Mouse (Mus musculus) ES-Bruce4 (cell line): Measurements from ENCODE around the gene Rap2b. TPM values are rescaled to one million over a fixed set of nuclear protein-coding genes. Genes with fewer than 3 reads are reported as not detected.

Experiments
- H3K27ac ChIP-seq: 2 replicates; pipeline ENCODE4 v1.5.1; 2012; ENCODE audit warnings: low read length, inconsistent platforms; ENCODE audit not compliant: insufficient read depth
- H3K27me3 ChIP-seq: 2 replicates; pipeline ENCODE4 v1.6.1; 2012; ENCODE audit warnings: mild to moderate bottlenecking, low read length, inconsistent platforms; ENCODE audit not compliant: control insufficient read depth, poor library complexity, insufficient read depth, severe bottlenecking
- H3K36me3 ChIP-seq: 2 replicates; pipeline ENCODE4 v1.6.1; 2012; ENCODE audit warnings: inconsistent platforms, mild to moderate bottlenecking, low read length, moderate library complexity; ENCODE audit not compliant: control insufficient read depth, poor library complexity, insufficient read depth, severe bottlenecking
- H3K4me1 ChIP-seq: one replicate; pipeline ENCODE4 v1.8.1; 2011; ENCODE audit warnings: low read length; ENCODE audit not compliant: control insufficient read depth, insufficient read depth
- H3K4me3 ChIP-seq: 2 replicates; pipeline ENCODE4 v1.5.1; 2011; ENCODE audit warnings: low read depth, mild to moderate bottlenecking, low read length
- H3K9ac ChIP-seq: 2 replicates; pipeline ENCODE4 v1.6.1; 2012; ENCODE audit warnings: low read depth, mild to moderate bottlenecking, inconsistent platforms; ENCODE audit not compliant: poor library complexity, severe bottlenecking
- H3K9me3 ChIP-seq: replicated peaks from 2 replicates; pipeline ENCODE4 v1.6.1; 2012; ENCODE audit warnings: mild to moderate bottlenecking, low read length, inconsistent platforms; ENCODE audit not compliant: control insufficient read depth, poor library complexity, insufficient read depth, severe bottlenecking
- CTCF ChIP-seq: IDR thresholded peaks from one replicate; pipeline ENCODE4 v1.8.1; 2011; ENCODE audit warnings: low read depth, low read length
- EP300 ChIP-seq: IDR thresholded peaks from 2 replicates; pipeline ENCODE4 v1.6.1; 2011; ENCODE audit warnings: low read depth, low read length; ENCODE audit not compliant: insufficient read depth
- POLR2A ChIP-seq: IDR thresholded peaks from one replicate; pipeline ENCODE4 v1.8.1; 2011; ENCODE audit warnings: low read length; ENCODE audit not compliant: insufficient read depth
- polyA plus RNA-seq: library from polyadenylated mRNA; stranded (reverse); fragments of >200 nt; gene quantifications from 2 replicates; pipeline ENCODE4 v1.2.4, GENCODE M21; 2011; ENCODE audit warnings: low read depth; ENCODE audit not compliant: missing spikeins, insufficient read depth, insufficient read length

Rap2b gene
- polyA plus RNA-seq, result 25.1 and 25.5 TPM in 2 replicates

DNA sequence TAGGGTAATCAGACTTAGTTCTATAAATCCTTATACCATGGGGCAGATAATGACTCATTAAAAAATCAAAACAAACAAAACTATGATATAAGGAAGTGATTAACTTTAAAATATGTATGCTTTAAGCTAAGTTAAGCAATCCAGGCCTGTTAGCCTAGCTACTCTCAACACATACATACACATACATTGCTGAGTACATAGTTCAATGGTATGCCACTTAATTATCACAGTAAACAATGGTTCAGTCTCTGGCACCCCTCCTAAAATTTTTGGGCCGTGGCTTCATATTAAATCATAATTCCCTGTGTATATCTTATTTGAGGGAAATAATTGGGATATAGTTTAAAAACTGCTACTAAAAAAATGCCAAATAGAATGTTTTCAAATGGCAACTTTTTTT, at the start of gene Rap2b:
Gene Rap2b, plus strand, starts transcription at position 301 of the 400 bp plus-strand sequence.
- H3K36me3 ChIP-seq, result no peaks in the 10 kb centered on the region
- no peaks in the 10 kb centered on the region for H3K9me3 ChIP-seq
- no peaks in the 10 kb centered on the region for H3K27me3 ChIP-seq
- no peaks in the 10 kb centered on the region for H3K4me1 ChIP-seq
- TF ChIP-seq EP300 (no peak), POLR2A (no peak), CTCF (no peak)
- peak within 1 kb of the TSS; percentile 99; the same call in 1 of the 2 replicates for H3K27ac ChIP-seq
- peak within 1 kb of the TSS; percentile 92 for H3K9ac ChIP-seq
- no peak within 1 kb of the TSS for H3K4me3 ChIP-seq

DNA sequence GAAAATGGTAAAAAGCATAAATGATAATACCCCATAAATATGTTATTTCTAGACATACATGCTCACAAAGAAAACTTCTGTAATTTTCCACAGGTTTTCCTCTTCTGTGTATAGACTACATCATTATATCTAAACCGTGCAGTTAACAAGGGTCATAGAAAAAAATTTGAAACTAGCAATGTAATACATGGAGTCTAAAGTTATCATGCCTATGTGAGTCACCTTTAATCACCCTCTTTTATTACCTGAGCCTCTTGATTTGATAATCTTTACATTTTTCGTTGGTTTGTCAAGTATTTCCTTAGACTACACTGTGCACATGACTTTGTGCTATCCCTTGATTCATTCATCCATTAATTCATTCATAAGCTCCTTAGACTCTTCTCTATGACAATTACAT, 46.4 kb upstream of the Rap2b start:
- Histone ChIP-seq H3K4me1 (no peaks in the 10 kb centered on the region), H3K4me3 (no peak overlapping the region), H3K9ac (no peak overlapping the region), H3K27me3 (no peaks in the 10 kb centered on the region), H3K36me3 (no peaks in the 10 kb centered on the region), H3K27ac (no peak overlapping the region), H3K9me3 (no peaks in the 10 kb centered on the region)
- no peak for TF ChIP-seq CTCF
- no peak for TF ChIP-seq EP300
- TF ChIP-seq POLR2A, result no peak

DNA sequence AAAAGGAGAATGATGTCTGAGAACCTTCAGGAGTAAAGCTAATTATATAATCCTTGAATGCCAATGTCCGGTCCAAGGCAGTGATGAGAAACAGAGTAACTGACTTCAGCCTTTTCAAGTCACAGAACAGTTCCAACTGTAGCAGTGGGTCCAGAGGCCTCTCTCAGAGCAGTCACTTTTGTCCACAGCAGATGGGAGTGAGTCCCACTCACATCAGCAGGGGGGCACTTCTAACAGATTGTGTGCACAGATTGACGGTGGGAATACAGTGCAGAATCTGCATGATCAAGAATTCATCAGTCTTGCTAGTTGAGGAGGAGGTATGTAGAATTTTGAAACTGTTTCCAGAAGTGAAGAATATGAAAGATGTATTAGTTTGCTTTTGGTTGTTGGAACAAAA, 41.4 kb upstream of the Rap2b start:
- TF ChIP-seq EP300 (no peak), CTCF (no peak), POLR2A (no peak)
- H3K4me1 ChIP-seq, result no peaks in the 10 kb centered on the region
- no peak overlapping the region for H3K4me3 ChIP-seq
- H3K9ac ChIP-seq, result no peak overlapping the region
- H3K36me3 ChIP-seq, result no peaks in the 10 kb centered on the region
- H3K27me3 ChIP-seq, result no peaks in the 10 kb centered on the region
- no peaks in the 10 kb centered on the region for H3K9me3 ChIP-seq
- no peak overlapping the region for H3K27ac ChIP-seq

DNA sequence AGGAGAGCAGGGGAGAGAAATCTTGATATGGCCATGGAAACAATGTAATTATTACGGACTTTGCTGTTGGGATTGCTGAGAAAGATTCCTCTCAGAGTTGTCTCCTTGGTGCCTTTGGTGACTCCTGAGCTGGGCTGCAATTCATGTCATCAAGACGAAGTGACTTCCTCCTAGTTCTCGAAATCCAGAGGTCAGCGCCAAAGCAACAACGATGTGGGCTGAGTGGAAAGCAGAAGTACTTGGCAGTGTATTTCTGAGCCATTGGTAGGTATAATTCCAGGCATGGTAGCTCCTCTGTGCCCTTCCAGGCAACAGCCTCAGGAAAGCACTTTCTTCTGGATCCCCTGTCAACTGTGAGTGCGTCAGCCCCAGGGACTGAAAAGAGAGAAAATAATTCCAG, 39.8 kb upstream of the Rap2b start:
- TF ChIP-seq EP300 (no peak), CTCF (no peak), POLR2A (no peak)

DNA sequence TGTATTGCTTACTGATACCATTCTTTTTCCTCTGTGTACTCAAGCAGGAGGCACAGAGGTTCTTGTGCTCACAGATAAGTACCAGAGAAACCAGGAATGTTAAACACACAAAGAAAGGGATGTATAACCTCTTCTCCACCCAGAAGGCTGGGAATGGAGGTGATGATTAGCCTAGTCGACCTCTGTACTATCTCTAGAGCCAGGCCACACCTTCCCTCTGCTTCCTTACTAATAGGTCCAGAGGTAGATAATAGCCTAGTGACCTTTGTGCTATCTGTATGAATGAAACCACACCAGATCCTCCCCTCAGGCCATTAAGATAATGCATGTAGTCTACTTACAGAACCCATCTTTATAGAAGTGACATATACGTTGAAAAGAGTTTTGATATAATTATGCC, 25.2 kb upstream of the Rap2b start:
- H3K27me3 ChIP-seq, result no peaks in the 10 kb centered on the region
- H3K4me3 ChIP-seq, result no peak overlapping the region
- H3K27ac ChIP-seq, result no peak overlapping the region
- H3K9ac ChIP-seq, result no peak overlapping the region
- no peak for TF ChIP-seq POLR2A
- no peaks in the 10 kb centered on the region for H3K4me1 ChIP-seq
- H3K36me3 ChIP-seq, result no peaks in the 10 kb centered on the region
- H3K9me3 ChIP-seq, result no peaks in the 10 kb centered on the region

More for the DNA sequence above, 39.8 kb upstream of the Rap2b start:
- Histone ChIP-seq H3K27ac (no peak overlapping the region), H3K4me3 (no peak overlapping the region), H3K36me3 (no peaks in the 10 kb centered on the region), H3K4me1 (no peaks in the 10 kb centered on the region), H3K27me3 (no peaks in the 10 kb centered on the region), H3K9ac (no peak overlapping the region), H3K9me3 (no peaks in the 10 kb centered on the region)

DNA sequence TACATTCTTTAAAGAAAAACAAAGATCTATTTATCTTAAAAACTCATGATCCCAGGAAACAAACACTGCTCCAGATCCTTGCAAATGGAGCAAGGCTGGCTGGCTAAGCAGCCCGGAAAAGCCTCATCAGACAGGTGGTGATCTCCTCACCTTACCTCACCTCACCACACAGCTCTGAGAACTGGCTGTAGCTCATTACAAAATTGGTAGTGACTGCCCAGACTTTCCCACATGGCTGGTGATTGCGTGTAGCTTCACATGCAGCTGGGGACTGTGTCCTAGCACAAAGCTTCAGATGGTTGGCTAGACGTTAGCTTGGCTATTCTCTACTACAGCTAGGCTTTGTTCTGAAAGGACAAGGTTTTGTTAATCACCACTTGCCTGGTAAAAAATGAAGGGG, 24.2 kb upstream of the Rap2b start:
- Histone ChIP-seq H3K4me3 (no peak overlapping the region), H3K27me3 (no peaks in the 10 kb centered on the region), H3K9me3 (no peaks in the 10 kb centered on the region), H3K27ac (no peak overlapping the region), H3K9ac (no peak overlapping the region), H3K4me1 (no peaks in the 10 kb centered on the region), H3K36me3 (no peaks in the 10 kb centered on the region)
- TF ChIP-seq POLR2A (no peak), CTCF (no peak), EP300 (no peak)

DNA sequence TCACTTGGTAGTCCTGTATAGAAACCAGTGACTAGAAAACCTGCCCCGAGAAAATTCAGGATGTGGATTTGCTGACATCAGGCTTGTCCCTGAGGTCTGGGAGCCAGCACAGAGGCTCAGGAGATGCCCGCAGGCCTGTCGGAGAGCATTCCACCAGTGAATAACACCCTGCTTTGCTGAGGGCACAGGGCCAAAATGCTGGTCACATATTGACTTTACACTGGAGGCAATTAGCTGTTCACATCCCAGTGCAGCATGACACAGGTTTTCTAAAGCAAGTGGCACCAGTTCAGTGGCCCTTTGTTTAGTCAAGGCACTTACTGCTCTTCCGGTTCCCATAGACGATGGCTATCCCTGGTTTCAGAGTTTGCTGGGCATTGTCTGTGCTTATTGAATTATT, 21.1 kb upstream of the Rap2b start:
- Histone ChIP-seq H3K9ac (no peak overlapping the region), H3K27me3 (no peaks in the 10 kb centered on the region), H3K36me3 (no peaks in the 10 kb centered on the region), H3K27ac (no peak overlapping the region), H3K9me3 (no peaks in the 10 kb centered on the region), H3K4me3 (no peak overlapping the region), H3K4me1 (no peaks in the 10 kb centered on the region)
- TF ChIP-seq POLR2A, result no peak
- TF ChIP-seq CTCF, result no peak
- no peak for TF ChIP-seq EP300
